Mouse (Mus musculus): Measurements from ENCODE around the gene Pitpnm2.
A peak's percentile ranks its signal among the peaks of the same experiment; 100 is the strongest.

Gene Pitpnm2

DNA sequence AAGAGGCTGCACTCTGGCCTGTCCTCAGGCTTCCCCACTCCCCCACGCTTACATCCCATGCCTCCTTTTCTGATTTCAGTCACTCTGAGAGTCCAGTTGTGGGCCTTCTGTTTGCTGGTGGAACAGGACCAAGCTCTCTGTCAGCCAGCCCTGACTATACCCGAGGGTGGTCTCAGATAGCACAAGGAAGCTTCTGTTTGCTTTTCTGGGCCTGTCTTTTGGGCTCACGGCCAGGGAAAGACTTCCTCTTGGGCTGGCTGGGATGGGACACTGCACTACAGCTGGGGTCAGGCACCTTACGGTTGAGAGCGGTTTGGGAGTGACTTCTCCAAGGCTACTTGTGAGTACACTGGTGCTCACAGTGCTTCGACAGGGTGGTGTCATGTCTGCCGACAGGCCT lies 111.5 kb downstream of the Pitpnm2 start:
- no peak for DNase-seq (ENCODE audit: low spot score in 2 of 2)

DNA sequence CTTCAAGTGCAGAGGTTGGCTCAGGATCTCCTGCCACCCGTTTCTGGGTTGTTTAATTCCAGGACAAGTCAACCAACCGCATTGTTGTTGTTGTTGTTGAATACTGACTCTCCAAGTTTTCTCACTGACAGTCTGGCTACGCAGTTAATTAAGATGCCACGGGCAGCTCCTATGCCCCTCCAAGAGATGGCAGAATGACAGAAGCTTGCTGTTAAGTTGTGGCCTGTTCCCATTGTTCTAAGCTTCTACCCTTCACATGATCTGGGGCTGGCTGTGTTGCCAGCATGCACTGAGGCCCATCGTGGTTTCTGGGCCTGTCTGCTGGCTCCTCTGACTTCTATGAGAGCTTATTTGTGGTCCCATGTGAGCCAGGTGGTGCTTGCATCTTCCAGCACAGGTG lies 115.3 kb downstream of the Pitpnm2 start:
- no peak for DNase-seq (ENCODE audit: low spot score in 2 of 2)

- DNase-seq (ENCODE audit: low spot score in 2 of 2): no peak
Measured at GRCm38 (mm10) chr5:124125093-124125492, 124.5 kb downstream of the Pitpnm2 start.

DNA sequence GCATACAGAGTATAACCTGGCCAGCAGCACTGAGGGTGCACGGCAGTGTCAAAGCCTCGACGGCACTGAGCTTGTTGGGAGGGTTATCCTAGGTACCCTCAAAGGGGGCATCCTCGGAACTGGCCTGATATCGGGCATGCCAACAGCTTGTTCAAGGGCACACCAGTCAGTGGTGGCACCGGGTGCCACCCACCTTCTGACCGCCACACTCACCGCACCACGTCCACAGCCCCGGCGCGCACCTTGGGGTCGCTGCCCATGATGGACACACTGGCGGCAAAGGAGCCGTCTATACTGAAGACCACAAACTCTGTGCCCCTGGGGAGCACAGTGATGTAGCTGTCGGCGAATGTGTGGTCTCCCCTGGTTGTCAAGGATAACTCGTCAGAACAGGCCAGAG lies 127.2 kb downstream of the Pitpnm2 start:
- DNase-seq (ENCODE audit: low spot score in 2 of 2): no peak

GRCm38 (mm10) chr5:124119204-124119603 lies 130.4 kb downstream of the Pitpnm2 start:
- DNase-seq (ENCODE audit: low spot score in 2 of 2): no peak

DNA sequence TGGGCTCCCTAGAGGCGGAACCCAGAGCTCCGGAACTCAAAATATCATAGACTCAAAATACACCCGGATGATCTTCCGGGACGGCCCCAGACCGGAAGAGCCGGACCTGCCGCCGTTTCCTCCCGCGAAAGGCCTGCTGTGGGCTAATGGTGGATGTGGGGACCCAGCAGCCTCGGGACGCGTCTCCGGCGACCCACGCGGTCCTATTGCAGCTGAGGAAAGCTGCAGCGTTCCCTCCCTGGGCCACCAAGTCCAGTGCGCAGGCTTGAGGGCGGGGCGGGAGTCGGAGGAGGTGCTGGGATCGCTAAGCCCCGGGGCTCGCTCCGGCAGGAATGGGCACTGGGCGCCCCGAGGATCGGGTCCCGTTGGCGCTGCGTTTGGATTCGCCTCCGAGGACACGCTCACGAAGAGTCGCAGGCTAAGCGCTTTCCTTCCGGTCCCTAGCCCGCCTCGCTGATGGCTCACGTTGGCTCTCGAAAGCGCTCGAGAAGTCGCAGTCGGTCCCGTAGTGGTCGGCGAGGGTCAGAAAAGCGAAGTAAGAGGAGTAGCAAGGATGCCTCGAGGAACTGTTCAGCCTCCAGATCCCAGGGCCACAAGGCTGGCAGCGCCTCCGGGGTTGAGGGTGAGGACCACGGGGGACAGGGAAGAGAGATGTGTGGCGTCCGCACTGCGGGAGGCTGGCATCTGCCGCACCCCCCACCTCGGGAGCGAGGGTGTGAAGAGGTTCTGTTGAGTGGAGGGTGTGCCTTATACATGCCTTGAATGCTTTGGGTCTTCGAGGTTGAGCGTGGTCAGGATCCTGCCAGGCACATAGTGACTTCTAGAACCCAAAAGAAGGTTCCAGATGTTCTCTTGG lies 133.3 kb downstream of the Pitpnm2 start, which contains the start of gene Arl6ip4:
Arl6ip4 (plus strand) TSS at position 100 of the 856 bp plus-strand sequence.
- DNase-seq (ENCODE audit: low spot score in 2 of 2): peak; percentile 59 to 70

DNA sequence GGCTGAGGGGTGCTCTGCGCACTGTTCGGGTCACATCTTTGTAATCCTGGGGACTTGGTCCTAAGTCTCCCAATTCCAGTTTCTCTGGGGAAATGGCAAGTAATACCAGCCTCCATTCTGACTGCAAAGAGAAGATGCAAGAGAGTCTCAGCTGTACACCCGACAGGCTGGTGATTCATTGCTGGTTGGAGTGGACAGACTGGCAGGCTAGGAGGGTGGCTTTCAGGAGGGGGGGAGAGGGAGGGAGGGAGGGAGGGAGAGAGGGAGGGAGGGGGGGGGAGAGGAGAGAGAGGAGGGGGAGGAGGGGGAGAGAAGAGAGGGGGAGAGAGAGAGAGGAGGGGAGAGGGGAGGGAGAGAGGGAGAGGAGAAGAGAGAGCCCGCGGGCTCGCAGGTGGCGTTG lies 134.0 kb downstream of the Pitpnm2 start:
- no peak for DNase-seq (ENCODE audit: low spot score in 2 of 2)

- DNase-seq (ENCODE audit: low spot score in 2 of 2): no peak
Measured at GRCm38 (mm10) chr5:124114276-124115025, 135.1 kb downstream of the Pitpnm2 start.

DNA sequence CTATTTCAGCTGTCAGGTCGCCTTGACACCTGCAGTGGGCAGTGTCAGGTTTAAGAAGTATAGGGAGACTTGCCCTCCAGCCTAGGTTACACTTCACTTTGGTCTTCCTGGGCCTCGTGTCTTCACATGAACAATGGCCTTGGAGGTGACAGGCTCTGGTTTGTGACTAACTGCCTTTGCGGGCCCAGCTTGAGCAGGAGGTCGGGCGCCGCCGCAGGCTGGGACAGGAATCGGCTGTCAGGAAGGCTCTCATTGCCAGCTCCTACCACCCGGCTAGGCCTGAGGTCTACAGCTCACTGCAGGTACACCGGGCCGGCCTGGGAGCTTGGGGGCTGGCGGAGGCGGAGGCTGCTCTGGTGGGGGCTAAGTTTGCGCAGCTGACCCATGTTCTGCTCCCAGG lies 136.5 kb downstream of the Pitpnm2 start:
- peak in 1 of 2 experiments; percentile 33 for DNase-seq (ENCODE audit: low spot score in 2 of 2)

- DNase-seq (ENCODE audit: low spot score in 2 of 2): no peak
Measured at GRCm38 (mm10) chr5:124112531-124112930, 137.0 kb downstream of the Pitpnm2 start.

DNA sequence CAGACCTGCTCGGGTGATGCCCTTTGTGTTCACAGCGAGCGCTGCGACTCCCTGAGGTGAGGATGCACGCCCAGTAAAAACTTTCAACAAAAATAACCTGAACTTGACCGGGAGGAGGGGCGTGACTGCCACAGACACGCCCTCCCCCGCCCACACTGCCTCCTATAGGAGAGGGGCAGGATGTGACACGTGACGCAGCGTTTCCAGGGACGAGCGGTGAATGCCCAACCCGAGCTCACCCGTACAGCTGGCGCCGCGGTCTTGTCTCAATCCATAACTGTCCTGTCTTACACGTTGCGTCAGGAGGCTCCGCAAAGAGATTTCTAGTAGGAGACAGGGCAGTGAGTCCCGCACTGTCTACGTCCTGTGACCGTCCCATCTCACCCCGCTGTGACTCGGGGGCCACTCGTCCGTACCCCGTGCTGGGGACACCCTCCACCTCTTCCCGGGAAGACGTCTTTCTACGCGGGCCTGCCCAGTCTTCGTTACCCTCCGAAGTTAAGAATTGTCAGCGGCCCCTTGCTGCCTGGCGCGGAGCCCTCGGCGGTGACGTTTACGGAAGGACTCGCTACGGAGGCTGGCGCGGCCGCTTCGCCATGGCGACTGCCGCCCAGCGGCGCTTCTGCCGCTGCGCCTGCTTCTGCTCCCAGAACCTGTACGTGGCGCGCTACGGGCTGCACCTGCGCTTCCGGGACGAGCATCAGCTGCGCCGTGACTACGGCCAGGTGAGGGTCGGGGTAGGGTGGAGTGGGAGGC lies 137.6 kb downstream of the Pitpnm2 start, which contains the start of gene Ogfod2:
Ogfod2 (plus strand) TSS at position 556 of the 756 bp plus-strand sequence.
- DNase-seq (ENCODE audit: low spot score in 2 of 2): peak; percentile 92 to 95

- no peak for DNase-seq (ENCODE audit: low spot score in 2 of 2)
Measured at GRCm38 (mm10) chr5:124111077-124111741, 138.4 kb downstream of the Pitpnm2 start.

GRCm38 (mm10) chr5:124103552-124103951 lies 146.0 kb downstream of the Pitpnm2 start:
- no peak for DNase-seq (ENCODE audit: low spot score in 2 of 2)

- DNase-seq (ENCODE audit: low spot score in 2 of 2): no peak
Measured at GRCm38 (mm10) chr5:124103020-124103419, 146.5 kb downstream of the Pitpnm2 start.

DNA sequence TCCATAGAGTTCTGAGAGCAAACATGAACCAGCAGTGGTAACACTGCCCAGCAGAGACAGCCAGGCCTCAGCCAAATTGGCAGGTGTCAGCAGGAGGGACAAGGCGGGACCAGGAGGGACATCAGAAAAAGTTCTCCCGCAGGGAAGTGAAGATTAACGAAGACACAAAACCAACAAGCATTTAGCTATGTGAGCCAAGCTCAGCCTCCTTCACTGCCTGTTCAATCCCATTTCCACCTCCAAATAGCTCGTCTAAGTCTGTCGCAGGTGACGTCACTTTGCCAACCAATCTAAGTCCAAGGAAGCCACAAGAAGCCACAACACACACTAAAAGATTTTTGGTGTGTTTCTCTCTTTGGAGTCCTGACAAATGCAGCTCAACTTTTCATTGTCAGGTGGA lies 147.2 kb downstream of the Pitpnm2 start:
- DNase-seq (ENCODE audit: low spot score in 2 of 2): no peak

DNA sequence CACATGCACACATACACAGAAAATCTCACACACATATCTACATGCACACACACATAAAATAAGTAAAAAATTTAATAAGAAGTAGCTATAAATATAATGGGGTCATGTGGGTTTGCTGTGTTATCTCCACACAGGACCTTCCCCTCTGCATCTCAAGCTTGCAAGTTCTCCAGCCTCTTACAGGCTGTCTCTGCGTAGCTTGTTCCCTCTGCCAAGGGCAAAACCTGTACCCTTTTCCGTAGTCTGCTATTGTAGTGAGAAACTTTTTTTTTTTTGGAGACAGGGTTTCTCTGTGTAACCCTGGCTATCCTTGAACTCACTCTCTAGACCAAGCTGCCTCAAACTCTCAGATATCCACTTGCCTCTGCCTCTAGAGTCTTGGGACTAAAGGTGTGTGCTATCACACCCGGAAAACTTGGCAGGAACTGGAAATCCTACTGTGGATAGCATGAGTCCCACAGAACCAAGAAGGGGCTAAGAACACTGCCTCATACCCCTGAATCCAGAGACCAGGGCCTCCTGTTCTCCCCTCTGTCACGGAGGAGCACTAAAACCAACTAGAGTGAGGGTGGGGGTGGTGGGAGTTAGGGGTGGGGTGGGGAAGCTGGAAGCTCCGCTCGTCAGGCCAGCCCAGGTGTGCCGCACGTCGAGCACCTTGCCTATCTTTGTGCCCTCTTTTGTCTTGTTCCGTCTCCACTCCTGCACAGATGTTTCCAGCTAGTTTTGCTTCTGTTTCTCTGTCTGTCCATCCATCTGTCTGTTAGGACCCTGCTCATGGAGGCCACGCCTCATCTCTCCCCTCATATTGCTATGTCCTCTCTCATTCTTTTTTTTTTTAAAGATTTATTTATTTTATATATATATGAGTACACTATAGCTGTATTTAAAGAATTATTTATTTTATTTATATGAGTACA lies 149.2 kb downstream of the Pitpnm2 start:
- DNase-seq (ENCODE audit: low spot score in 2 of 2): no peak

GRCm38 (mm10) chr5:124098923-124099322 lies 150.6 kb downstream of the Pitpnm2 start:
- DNase-seq (ENCODE audit: low spot score in 2 of 2): no peak

GRCm38 (mm10) chr5:124095596-124096232 lies 153.8 kb downstream of the Pitpnm2 start, which contains the start of gene Abcb9:
TSS of gene Abcb9 (minus strand) at chr5:124095798.
- peak; percentile 98 to 100 for DNase-seq (ENCODE audit: low spot score in 2 of 2)

DNA sequence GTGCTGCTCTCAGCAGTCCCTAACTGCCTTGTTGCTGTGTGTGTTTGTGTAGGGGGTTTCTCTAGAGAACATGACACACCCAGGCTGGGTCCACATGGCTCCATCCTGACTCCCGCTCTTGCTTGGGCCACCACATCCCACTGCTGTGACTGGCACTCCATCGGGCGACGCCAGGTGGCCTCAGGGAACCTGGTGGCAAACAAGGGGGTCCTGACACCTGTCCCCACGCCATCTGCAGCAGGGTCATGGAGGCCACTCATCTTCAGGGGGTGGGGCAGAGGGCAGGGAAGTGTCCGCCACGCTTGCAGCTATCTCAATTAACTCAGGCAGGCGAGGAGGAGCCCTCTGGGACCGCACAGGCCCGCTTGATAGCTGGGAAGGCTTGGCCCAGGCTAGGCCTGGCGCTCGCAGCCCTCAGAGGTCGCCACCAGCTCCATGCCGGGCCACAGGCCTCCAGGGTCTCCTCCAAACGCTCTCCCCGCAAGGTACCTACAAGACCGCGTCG lies 154.4 kb downstream of the Pitpnm2 start:
- no peak for DNase-seq (ENCODE audit: low spot score in 2 of 2)
